Mouse (Mus musculus): ENCODE data around the gene Tvp23a. TPM values are rescaled to one million over a fixed set of nuclear protein-coding genes. Genes with fewer than 3 reads are reported as not detected.

Tvp23a gene
- total RNA-seq, 2 experiments from 2014 or later = 23.4 to 26.2 TPM

GRCm38 (mm10) chr16:10394699-10395540, 52.2 kb downstream of the Tvp23a start, which contains the start of gene Tekt5:
Gene Tekt5, minus strand, starts transcription at chr16:10395490.
- DNase-seq = peak in 1 of 2 experiments; percentile 26

GRCm38 (mm10) chr16:10392587-10392986, 54.6 kb downstream of the Tvp23a start:
- no peak for DNase-seq

GRCm38 (mm10) chr16:10388634-10389365, 58.4 kb downstream of the Tvp23a start:
- DNase-seq = no peak

GRCm38 (mm10) chr16:10385261-10385660, 61.9 kb downstream of the Tvp23a start:
- DNase-seq = no peak

GRCm38 (mm10) chr16:10384544-10384943, 62.6 kb downstream of the Tvp23a start:
- no peak for DNase-seq

GRCm38 (mm10) chr16:10384060-10384497, 63.1 kb downstream of the Tvp23a start:
- DNase-seq = no peak

- no peak for DNase-seq
These were observed 67.6 kb downstream of the Tvp23a start for GRCm38 (mm10) chr16:10379531-10379930.

- DNase-seq = no peak
These were observed 69.9 kb downstream of the Tvp23a start for GRCm38 (mm10) chr16:10377286-10377685.

GRCm38 (mm10) chr16:10374254-10375011, 72.7 kb downstream of the Tvp23a start:
- no peak for DNase-seq

- DNase-seq = no peak
These were observed 74.8 kb downstream of the Tvp23a start for GRCm38 (mm10) chr16:10372372-10372771.

Other genes starting within 250 kb of the Tvp23a start
- 10 to 100 TPM; 16.5 to 17.8 TPM for gene Emp2, start 133.4 kb downstream of the Tvp23a start, total RNA-seq (2021)
- 1 to 10 TPM; 5.2 to 5.5 TPM for gene Tekt5, start 51.9 kb downstream of the Tvp23a start, total RNA-seq (2021)
- 10 to 100 TPM; 16.4 to 18.1 TPM for gene Nubp1, start 35.4 kb downstream of the Tvp23a start, total RNA-seq (2021)
- under 1 TPM in 1 of 2 experiments, not detected in 1; 0.10 TPM for gene Ciita, start 32.7 kb upstream of the Tvp23a start, total RNA-seq (2021)
- gene Dexi, start 95.7 kb upstream of the Tvp23a start, total RNA-seq (2021) = 10 to 100 TPM; 65.8 to 66.8 TPM
- gene Clec16a, start 98.0 kb upstream of the Tvp23a start, total RNA-seq (2021) = 100 to 1,000 TPM in 1 of 2 experiments, 10 to 100 TPM in 1; 97.8 to 103 TPM